Mouse (Mus musculus) adipose tissue, adult 10 weeks (tissue): ENCODE measurements around the gene Itgad. TPM values are rescaled to one million over a fixed set of nuclear protein-coding genes. Genes with fewer than 3 reads are reported as not detected.

Source experiments
- polyA plus RNA-seq: library from polyadenylated mRNA; stranded (reverse); fragments of 350-450 nt; fragmentation: Illumina TruSeq; extraction: RNeasy Lipid Tissue Mini Kit (QIAGEN cat#74804); gene quantifications from one replicate; pipeline ENCODE4 v1.2.3, GENCODE M21; 2014; ENCODE audit warnings: low read depth, low replicate concordance

Itgad gene
- polyA plus RNA-seq: 0.22 TPM

GRCm38 (mm10) chr7:128154076-128154475 lies at the start of gene Itgad:
Gene Itgad (plus strand): TSS chr7:128154376.

GRCm38 (mm10) chr7:128128741-128129720 lies 25.1 kb upstream of the Itgad start, which contains the start of gene Itgax:
Gene Itgax (plus strand): TSS chr7:128129547.

GRCm38 (mm10) chr7:128206152-128206551 lies 52.0 kb downstream of the Itgad start, which contains the start of gene Cox6a2:
Gene Cox6a2 (minus strand): TSS chr7:128206387.

GRCm38 (mm10) chr7:128236856-128237592 lies 82.8 kb downstream of the Itgad start, which contains the start of gene Armc5:
Gene Armc5 (plus strand): TSS chr7:128237342.

GRCm38 (mm10) chr7:128237927-128238778 lies 84.0 kb downstream of the Itgad start, which contains the start of gene 9130023H24Rik:
Gene 9130023H24Rik (minus strand): TSS chr7:128238031.

GRCm38 (mm10) chr7:128246496-128247391 lies 92.6 kb downstream of the Itgad start, which contains the start of gene Tgfb1i1:
Gene Tgfb1i1 (plus strand): TSS chr7:128246812.

GRCm38 (mm10) chr7:128265411-128265810 lies 111.2 kb downstream of the Itgad start, which contains the start of gene Slc5a2:
Gene Slc5a2 (plus strand): TSS chr7:128265657.

Other genes with a start within 250 kb of the Itgad start
- 28.2 TPM for gene Kat8, start 241.9 kb upstream of the Itgad start, polyA plus RNA-seq
- gene Prss8, start 224.3 kb upstream of the Itgad start, polyA plus RNA-seq: 46.6 TPM
- 15.2 TPM for gene Prss36, start 207.7 kb upstream of the Itgad start, polyA plus RNA-seq
- gene Fus, start 186.9 kb upstream of the Itgad start, polyA plus RNA-seq: 459 TPM
- gene Pycard, start 160.5 kb upstream of the Itgad start, polyA plus RNA-seq: 32.7 TPM
- 0.87 TPM for gene Trim72, start 150.4 kb upstream of the Itgad start, polyA plus RNA-seq
- 13.7 TPM for gene Itgam, start 91.7 kb upstream of the Itgad start, polyA plus RNA-seq
- 0.06 TPM for gene Gm49368, start 91.7 kb upstream of the Itgad start, polyA plus RNA-seq
- gene Itgax, start 24.8 kb upstream of the Itgad start, polyA plus RNA-seq: 3.2 TPM
- gene Cox6a2, start 52.0 kb downstream of the Itgad start, polyA plus RNA-seq: not detected
- 9.3 TPM for gene Armc5, start 83.0 kb downstream of the Itgad start, polyA plus RNA-seq
- gene 9130023H24Rik, start 83.7 kb downstream of the Itgad start, polyA plus RNA-seq: 6.0 TPM
- 34.5 TPM for gene Tgfb1i1, start 92.4 kb downstream of the Itgad start, polyA plus RNA-seq
- gene Slc5a2, start 111.3 kb downstream of the Itgad start, polyA plus RNA-seq: not detected
- 29.3 TPM for gene BC017158, start 143.8 kb downstream of the Itgad start, polyA plus RNA-seq